Mouse (Mus musculus): ENCODE results near the gene Elp4.

Gene Elp4

DNA sequence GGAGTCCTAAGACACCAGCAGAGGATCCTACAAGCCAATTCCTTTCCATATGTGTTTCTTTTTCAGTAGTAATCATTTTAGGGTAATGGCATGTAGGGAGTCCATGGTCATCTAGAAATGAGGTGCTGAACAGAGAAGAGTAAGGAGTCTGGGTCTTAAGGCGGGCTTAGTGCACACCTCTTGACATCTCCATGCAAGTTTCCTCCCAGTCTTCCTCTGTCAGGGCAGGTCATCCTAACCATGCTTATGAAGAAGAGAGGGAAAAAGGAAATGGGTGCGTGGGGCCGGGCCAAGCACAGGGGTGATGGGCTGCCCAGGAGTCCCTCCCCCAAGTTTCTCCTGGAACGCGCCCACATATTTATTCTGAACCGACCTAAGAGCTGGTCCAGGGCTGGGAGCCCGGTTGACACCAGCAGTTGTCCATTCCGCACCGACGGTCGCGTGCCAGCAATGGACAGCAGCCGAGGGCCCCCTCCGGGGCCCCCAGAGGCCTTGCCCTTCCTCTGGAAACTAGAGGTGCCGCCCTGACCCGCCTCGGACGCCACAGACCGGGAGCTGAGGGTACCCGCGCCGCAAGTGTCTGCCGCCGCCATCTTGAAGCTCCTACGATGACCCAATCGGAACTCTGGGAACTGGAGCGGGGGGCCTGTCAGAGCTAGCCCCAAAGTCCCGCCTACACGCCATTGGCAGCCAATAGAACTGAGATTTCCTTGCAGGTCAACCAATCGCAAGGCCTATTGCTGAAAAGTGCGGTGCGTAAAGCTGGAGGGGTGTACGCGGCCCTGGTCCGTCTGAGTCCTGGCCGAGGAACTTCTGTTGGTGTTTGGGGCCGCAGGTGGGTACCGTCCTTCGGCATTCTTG is at the start of gene Elp4, which contains the start of gene Immp1l:
Gene Elp4 (minus strand): TSS at position 669 of the 861 bp plus-strand sequence.
Gene Immp1l (plus strand): TSS at position 743 of the 861 bp plus-strand sequence.
- DNase-seq (ENCODE audit: low spot score in 2 of 2), result peak; percentile 97

- DNase-seq (ENCODE audit: low spot score in 2 of 2), result no peak
Measured at GRCm38 (mm10) chr2:105953862-105954261, 49.5 kb upstream of the Elp4 start.

DNA sequence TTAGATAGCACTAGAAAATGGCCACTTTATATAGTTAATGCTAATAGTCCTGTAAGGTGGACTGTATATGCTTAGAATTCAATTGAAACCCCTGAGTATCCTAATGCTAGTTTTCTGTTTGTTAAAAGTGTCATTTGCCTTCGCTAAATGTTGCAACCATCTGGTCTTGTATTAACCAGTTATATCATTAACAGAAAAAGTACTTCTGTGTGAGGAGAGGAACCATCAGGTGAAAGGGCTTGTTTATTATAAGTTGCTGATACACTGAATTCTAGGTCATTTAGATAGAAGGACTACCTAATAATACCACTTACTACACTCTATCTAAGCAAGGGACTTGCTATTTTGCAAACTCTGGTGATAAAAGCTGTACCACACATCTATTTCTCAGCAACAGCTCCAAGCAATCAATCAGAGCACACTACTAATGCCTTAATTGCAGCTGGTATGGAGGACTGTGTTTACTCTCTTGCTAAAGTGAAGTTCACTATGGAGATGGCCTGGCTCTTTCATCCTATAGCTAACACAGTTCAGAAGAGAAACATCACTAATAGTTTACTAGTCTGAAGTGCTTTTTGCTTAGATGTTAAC is 47.1 kb upstream of the Elp4 start:
- DNase-seq (ENCODE audit: low spot score in 2 of 2), result no peak

DNA sequence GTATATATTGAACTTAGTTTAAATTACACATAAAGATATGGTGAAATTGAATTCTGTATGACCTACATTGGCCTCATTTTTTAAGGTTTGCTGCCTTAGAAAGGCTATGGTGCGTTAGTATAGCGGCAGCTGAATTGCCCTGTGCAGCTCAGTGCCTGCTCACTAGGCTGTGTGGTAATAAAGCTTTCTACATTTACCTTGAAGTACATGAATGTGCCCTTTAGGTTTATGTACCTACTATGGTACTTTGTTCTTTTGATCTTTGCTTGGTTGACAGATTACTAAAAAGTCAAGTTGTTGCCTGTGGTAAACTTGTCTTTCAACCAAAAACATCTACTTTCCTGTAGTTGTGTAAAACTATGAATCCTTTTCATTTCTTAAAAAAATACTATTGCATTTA is 45.8 kb upstream of the Elp4 start:
- DNase-seq (ENCODE audit: low spot score in 2 of 2), result no peak

DNA sequence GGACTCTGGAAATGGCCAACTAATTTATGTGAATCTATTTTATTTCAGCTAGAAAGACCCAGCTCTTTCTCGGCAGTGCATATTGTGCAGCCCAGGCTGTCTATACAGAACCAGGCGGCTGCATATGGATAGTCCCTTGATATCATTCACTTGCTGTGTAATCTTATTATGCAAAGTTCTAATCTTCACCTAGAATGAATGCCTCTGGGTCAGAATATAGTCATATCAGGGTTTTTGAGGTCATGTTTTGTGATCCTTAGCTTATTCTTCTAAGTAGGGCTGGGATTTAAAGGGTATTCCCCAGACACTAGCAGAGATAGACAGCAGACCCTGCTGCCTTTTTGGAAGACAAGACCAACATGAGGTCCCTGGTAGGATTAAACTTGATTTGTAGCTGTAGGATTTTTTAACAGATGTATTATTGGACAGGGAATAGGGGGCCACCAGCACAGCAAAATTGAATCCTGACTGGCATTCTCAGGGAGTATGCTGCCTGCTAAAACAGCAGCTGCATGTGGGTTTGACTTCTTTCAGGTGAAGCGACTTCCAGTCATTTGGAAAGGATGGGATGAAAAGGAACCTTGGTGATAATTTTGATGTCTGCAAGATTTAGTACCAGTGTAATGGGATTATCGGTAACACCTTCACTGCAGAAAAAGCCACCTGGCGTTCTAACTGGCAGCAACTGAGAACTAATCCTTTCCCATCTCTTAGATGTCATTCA is 13.4 kb upstream of the Elp4 start:
- no peak for DNase-seq (ENCODE audit: low spot score in 2 of 2)

DNA sequence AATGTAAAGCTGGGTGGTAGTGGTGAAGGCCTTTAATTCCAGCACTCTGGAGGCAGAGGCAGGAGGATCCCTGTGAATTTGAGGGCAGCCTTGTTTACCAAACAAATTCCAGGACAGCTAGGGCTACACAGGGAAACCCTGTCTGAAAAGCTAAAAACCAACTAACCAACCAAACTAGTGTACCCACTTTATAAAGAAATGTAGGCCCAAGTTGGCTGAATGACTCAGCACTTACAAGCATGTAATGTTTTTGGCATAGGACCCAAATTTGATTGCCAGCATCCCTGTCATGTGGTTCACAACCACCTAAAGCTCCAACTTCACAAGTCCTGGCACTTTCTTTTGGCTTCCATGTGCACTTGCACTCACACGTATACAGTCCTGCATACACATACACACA is 12.3 kb upstream of the Elp4 start:
- no peak for DNase-seq (ENCODE audit: low spot score in 2 of 2)

GRCm38 (mm10) chr2:105913655-105914366 is 9.4 kb upstream of the Elp4 start:
- no peak for DNase-seq (ENCODE audit: low spot score in 2 of 2)

DNA sequence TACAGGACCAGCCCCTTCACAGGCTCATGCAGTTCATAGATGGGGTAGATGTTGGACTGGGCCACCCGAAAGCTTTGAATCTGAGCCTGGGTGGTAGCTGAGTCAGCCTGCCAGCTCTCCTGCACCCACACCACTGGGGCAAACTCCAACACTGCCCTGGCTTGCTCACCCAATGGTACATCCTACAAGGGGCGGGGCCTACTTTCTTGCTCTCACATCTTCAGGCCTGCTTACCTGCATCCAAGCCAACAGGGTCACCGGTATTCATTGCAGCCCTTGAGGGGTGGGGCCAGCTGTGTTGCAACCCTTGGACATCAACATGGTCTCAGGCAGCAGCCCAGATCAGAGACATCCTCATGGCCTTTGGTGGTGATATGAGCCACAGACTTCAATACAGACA is 6.2 kb upstream of the Elp4 start:
- DNase-seq (ENCODE audit: low spot score in 2 of 2), result no peak

- no peak for DNase-seq (ENCODE audit: low spot score in 2 of 2)
Measured at GRCm38 (mm10) chr2:105908351-105908750, 4.0 kb upstream of the Elp4 start.

- DNase-seq (ENCODE audit: low spot score in 2 of 2), result no peak
Measured at GRCm38 (mm10) chr2:105904757-105905146, 388 bp upstream of the Elp4 start.

GRCm38 (mm10) chr2:105890816-105891215 is 13.5 kb downstream of the Elp4 start:
- no peak for DNase-seq (ENCODE audit: low spot score in 2 of 2)

DNA sequence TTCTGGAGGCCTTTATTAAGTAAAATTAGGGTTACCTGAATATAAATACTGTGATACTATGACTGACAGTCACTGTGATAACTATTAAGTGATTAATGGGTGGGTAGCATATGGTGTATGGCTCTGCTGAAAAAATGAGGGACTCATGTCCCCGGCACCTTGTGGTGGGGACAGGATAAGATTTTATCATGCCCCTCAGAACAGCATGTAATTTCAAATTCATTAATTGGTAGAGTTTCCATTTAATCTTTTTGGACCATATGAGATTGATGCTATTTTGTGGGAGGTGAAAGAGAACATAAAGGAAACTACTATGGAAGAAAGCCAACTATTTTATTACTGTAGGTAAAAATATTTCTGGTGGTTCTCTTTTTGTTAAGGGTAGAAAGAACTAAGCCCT is 31.0 kb downstream of the Elp4 start:
- DNase-seq (ENCODE audit: low spot score in 2 of 2), result no peak

GRCm38 (mm10) chr2:105854740-105855139 is 49.6 kb downstream of the Elp4 start:
- DNase-seq (ENCODE audit: low spot score in 2 of 2), result peak in 1 of 2 experiments; percentile 12

- DNase-seq (ENCODE audit: low spot score in 2 of 2), result no peak
Measured at GRCm38 (mm10) chr2:105852971-105853370, 51.4 kb downstream of the Elp4 start.

DNA sequence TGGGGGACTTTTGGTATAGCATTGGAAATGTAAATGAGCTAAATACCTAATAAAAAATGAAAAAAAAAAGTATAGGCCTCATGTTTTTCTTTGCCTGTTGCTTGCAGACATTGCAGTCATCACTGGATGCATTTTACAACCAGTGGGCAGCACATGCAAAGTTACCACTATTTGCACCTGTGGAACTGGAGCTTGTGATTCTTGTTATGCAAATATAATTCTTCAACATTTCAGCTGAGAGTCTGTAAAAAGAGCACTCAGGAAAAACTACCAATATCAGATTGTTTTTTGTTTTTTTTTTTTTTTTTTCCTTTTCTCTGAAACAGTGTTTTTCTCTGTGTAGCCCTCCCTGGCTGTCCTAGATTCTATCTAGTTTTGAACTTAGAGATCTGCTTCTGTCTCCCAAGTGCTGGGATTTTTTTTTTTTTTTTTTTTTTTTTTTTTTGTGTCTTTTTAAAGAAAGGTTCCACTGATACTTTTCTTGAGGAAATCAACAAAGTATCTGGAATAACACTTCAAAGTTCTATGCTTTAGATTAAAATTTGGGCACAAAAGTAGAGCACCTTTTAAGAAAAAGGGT is 52.6 kb downstream of the Elp4 start:
- DNase-seq (ENCODE audit: low spot score in 2 of 2), result no peak

GRCm38 (mm10) chr2:105843151-105843550 is 61.2 kb downstream of the Elp4 start:
- DNase-seq (ENCODE audit: low spot score in 2 of 2), result no peak

DNA sequence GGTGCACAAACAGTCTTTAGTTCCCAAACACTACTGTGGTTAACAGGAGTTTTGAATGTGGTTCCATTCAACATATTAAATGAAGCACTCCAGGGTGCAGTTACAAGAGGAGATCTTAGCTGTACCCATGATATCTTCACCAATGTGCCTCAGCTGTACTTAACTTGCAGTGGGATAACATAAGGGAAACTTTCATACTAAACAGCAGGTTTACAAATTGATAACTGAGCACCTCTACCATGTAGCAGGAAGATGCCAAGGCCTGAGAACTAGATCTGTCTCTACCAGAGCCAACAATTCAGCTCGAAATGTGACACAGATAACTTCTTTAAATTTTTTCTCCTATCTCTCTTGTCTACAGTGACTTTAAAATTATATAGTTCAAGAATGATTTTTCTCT is 86.4 kb downstream of the Elp4 start:
- no peak for DNase-seq (ENCODE audit: low spot score in 2 of 2)

GRCm38 (mm10) chr2:105815170-105815569 is 89.2 kb downstream of the Elp4 start:
- DNase-seq (ENCODE audit: low spot score in 2 of 2), result no peak

GRCm38 (mm10) chr2:105813041-105813440 is 91.3 kb downstream of the Elp4 start:
- DNase-seq (ENCODE audit: low spot score in 2 of 2), result no peak

DNA sequence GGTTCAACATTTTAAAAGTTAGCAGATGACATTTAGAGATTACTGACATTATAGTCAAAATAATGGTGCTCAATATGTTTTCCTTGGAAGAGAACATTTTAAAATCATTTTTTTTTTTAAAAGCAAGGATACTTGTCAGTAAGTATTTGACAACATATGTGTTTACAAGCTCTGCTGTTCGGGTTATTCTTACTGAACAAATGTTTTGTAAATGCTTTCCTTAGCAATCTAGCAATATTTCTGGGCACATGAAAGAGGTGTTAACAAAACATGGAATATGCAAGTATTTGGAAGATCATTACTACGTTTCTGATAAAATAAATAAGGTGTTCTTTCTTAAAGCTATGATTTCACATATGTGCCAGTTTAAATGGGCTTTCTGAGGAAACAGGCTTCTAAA is 94.1 kb downstream of the Elp4 start:
- DNase-seq (ENCODE audit: low spot score in 2 of 2), result no peak

DNA sequence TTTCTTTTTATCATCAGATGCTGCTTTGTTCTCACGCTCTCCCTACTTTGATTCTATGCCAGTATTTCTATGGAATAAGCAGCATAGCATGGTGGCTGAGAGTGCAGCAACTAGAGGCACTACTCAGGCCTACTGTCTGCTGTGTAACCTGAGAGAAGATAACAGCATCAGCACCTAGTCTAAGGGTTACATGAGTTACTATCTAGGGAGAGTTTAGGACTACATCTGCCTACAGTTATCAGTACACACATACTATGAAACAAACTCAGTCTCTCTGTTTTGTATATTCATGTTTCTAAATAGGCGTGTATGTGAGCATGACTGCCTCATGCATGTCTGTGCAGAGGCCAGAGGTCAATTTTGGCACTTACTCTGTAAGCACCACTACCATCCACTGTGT is 97.8 kb downstream of the Elp4 start:
- no peak for DNase-seq (ENCODE audit: low spot score in 2 of 2)

- DNase-seq (ENCODE audit: low spot score in 2 of 2), result no peak
Measured at GRCm38 (mm10) chr2:105806047-105806446, 98.3 kb downstream of the Elp4 start.
